Mouse (Mus musculus) neural tube, embryonic 14.5 days (tissue): ENCODE measurements at regions not wholly inside any gene's neighbourhood (a gene's known extent, or its start where the extent isn't known, plus 50 kb on each side); places are given as distances from the start of the nearest gene placed in this dataset.
A peak's percentile ranks its signal among the peaks of the same experiment; 100 is the strongest.

Source experiments
- ATAC-seq: fragments of 200-750 bp; cut with Nextera tagmentation; 2 replicates; pipeline ENCODE4 v1.8.0; 2017; ENCODE audit warnings: low read depth, mild to moderate bottlenecking, moderate TSS enrichment, moderate library complexity
- H3K27ac ChIP-seq: fragments of 300-500 bp; sonication (generic); 2 replicates; pipeline ENCODE4 v1.5.1; 2014; ENCODE audit warnings: low read depth, mild to moderate bottlenecking, control low read depth, low read length, moderate library complexity, mixed read lengths
- H3K27me3 ChIP-seq: fragments of 300-500 bp; sonication (generic); 2 replicates; pipeline ENCODE4 v1.6.1; 2014; ENCODE audit warnings: low read length; ENCODE audit not compliant: control insufficient read depth, insufficient read depth
- H3K36me3 ChIP-seq: fragments of 300-500 bp; sonication (generic); 2 replicates; pipeline ENCODE4 v1.6.1; 2014; ENCODE audit warnings: low read length, mixed read lengths; ENCODE audit not compliant: control insufficient read depth, insufficient read depth
- H3K4me1 ChIP-seq: fragments of 300-500 bp; sonication (generic); 2 replicates; pipeline ENCODE4 v1.6.1; 2014; ENCODE audit warnings: low read length; ENCODE audit not compliant: control insufficient read depth, insufficient read depth
- H3K4me2 ChIP-seq: fragments of 300-500 bp; sonication (generic); 2 replicates; pipeline ENCODE4 v1.6.1; 2014; ENCODE audit warnings: mild to moderate bottlenecking, low read depth, low read length, control low read depth
- H3K4me3 ChIP-seq: fragments of 300-500 bp; sonication (generic); 2 replicates; pipeline ENCODE4 v1.5.1; 2014; ENCODE audit warnings: low read depth, low read length, control low read depth, mixed read lengths
- H3K9ac ChIP-seq: fragments of 300-500 bp; sonication (generic); replicated peaks from 2 replicates; pipeline ENCODE4 v1.6.1; 2014; ENCODE audit warnings: low read depth, mild to moderate bottlenecking, control low read depth, low read length, mixed read lengths
- H3K9me3 ChIP-seq: fragments of 300-500 bp; sonication (generic); 2 replicates; pipeline ENCODE4 v1.6.1; 2016; ENCODE audit warnings: low read length; ENCODE audit not compliant: control insufficient read depth
- WGBS: fragments of 180-500 bp; shearing (Covaris S2); extraction: QIAGEN DNeasy Blood & Tissue Kit; methylation state at CpG from one replicate; pipeline ENCODE4 v1.1.7; 2014; 5-methylcytosine and 5-hydroxymethylcytosine counted together

- Histone ChIP-seq H3K27ac (no peak overlapping the region), H3K27me3 (no peaks in the 10 kb centered on the region), H3K4me2 (no peak overlapping the region), H3K4me3 (no peak overlapping the region), H3K4me1 (peaks cover 30% of the 10 kb centered on the region), H3K9me3 (no peaks in the 10 kb centered on the region), H3K9ac (no peak overlapping the region), H3K36me3 (no peaks in the 10 kb centered on the region)
- WGBS: 95% methylated on average over 4 of the region's 4 CpGs
- no peak for ATAC-seq
These were observed 136.3 kb upstream of the Ubr2 start for GRCm38 (mm10) chr17:47146640-47147039.

- ATAC-seq: no peak
- H3K9me3 ChIP-seq: no peaks in the 10 kb centered on the region
These were observed 135.2 kb upstream of the Ubr2 start for GRCm38 (mm10) chr17:47145590-47145989.

GRCm38 (mm10) chr17:47144996-47145395, 134.6 kb upstream of the Ubr2 start:
- WGBS: 84% methylated on average over 9 of the region's 9 CpGs
- Histone ChIP-seq H3K4me2 (peak overlapping the region; percentile 86; the same call in 1 of the 2 replicates), H3K9ac (no peak overlapping the region), H3K27me3 (no peaks in the 10 kb centered on the region), H3K4me1 (peaks cover 22% of the 10 kb centered on the region), H3K4me3 (no peak overlapping the region), H3K27ac (no peak overlapping the region), H3K9me3 (no peaks in the 10 kb centered on the region), H3K36me3 (no peaks in the 10 kb centered on the region)
- no peak for ATAC-seq

More at GRCm38 (mm10) chr17:47145590-47145989, 135.2 kb upstream of the Ubr2 start:
- Histone ChIP-seq H3K27me3 (no peaks in the 10 kb centered on the region), H3K9ac (no peak overlapping the region), H3K27ac (no peak overlapping the region), H3K4me1 (peaks cover 22% of the 10 kb centered on the region), H3K4me3 (no peak overlapping the region), H3K36me3 (no peaks in the 10 kb centered on the region), H3K4me2 (no peak overlapping the region)
- WGBS: 99% methylated on average over 16 of the region's 16 CpGs

- WGBS: 53% methylated on average over 7 of the region's 7 CpGs
- Histone ChIP-seq H3K27ac (no peak overlapping the region; the same call in 1 of the 2 replicates), H3K4me3 (no peak overlapping the region; the same call in 1 of the 2 replicates), H3K9me3 (no peaks in the 10 kb centered on the region), H3K4me2 (peak overlapping the region; percentile 86), H3K27me3 (no peaks in the 10 kb centered on the region), H3K4me1 (peaks cover 22% of the 10 kb centered on the region), H3K9ac (no peak overlapping the region), H3K36me3 (no peaks in the 10 kb centered on the region)
- ATAC-seq: no peak
These were observed 134.1 kb upstream of the Ubr2 start for GRCm38 (mm10) chr17:47144460-47144859.

GRCm38 (mm10) chr17:47143898-47144297, 133.5 kb upstream of the Ubr2 start:
- 47% methylated on average over 7 of the region's 7 CpGs for WGBS
- H3K4me3 ChIP-seq: peak overlapping the region; percentile 62; the same call in 1 of the 2 replicates
- peak overlapping the region; percentile 86 for H3K4me2 ChIP-seq
- no peaks in the 10 kb centered on the region for H3K36me3 ChIP-seq
- H3K27me3 ChIP-seq: no peaks in the 10 kb centered on the region
- ATAC-seq: no peak
- H3K27ac ChIP-seq: no peak overlapping the region; the same call in 1 of the 2 replicates
- H3K9ac ChIP-seq: no peak overlapping the region
- no peaks in the 10 kb centered on the region for H3K9me3 ChIP-seq
- peaks cover 22% of the 10 kb centered on the region for H3K4me1 ChIP-seq

GRCm38 (mm10) chr17:47142885-47143284, 132.5 kb upstream of the Ubr2 start:
- peak overlapping the region; percentile 86 for H3K4me2 ChIP-seq
- peaks cover 22% of the 10 kb centered on the region for H3K4me1 ChIP-seq
- H3K4me3 ChIP-seq: peak overlapping the region; percentile 62
- WGBS: 23% methylated on average over 7 of the region's 7 CpGs
- H3K9ac ChIP-seq: no peak overlapping the region
- H3K27ac ChIP-seq: no peak overlapping the region
- ATAC-seq: no peak
- no peaks in the 10 kb centered on the region for H3K9me3 ChIP-seq
- no peaks in the 10 kb centered on the region for H3K36me3 ChIP-seq
- H3K27me3 ChIP-seq: no peaks in the 10 kb centered on the region

GRCm38 (mm10) chr17:47142276-47142675, 131.9 kb upstream of the Ubr2 start:
- Histone ChIP-seq H3K27me3 (no peaks in the 10 kb centered on the region), H3K9ac (peak overlapping the region; percentile 85), H3K4me1 (peaks cover 22% of the 10 kb centered on the region), H3K27ac (0 out of 2 replicates have a peak overlapping the region, but pooled peaks have one; percentile 19), H3K4me2 (peak overlapping the region; percentile 86), H3K4me3 (peak overlapping the region; percentile 62), H3K36me3 (no peaks in the 10 kb centered on the region), H3K9me3 (no peaks in the 10 kb centered on the region)
- WGBS: 5% methylated on average over 7 of the region's 7 CpGs
- ATAC-seq: no peak

GRCm38 (mm10) chr17:47141843-47142215, 131.5 kb upstream of the Ubr2 start:
- peak overlapping the region; percentile 85 for H3K9ac ChIP-seq
- no peak for ATAC-seq
- peak overlapping the region; percentile 95; the same call in 1 of the 2 replicates for H3K27ac ChIP-seq
- H3K4me2 ChIP-seq: peak overlapping the region; percentile 86
- H3K4me1 ChIP-seq: peaks cover 22% of the 10 kb centered on the region
- peak overlapping the region; percentile 62 for H3K4me3 ChIP-seq
- no peaks in the 10 kb centered on the region for H3K9me3 ChIP-seq
- no peaks in the 10 kb centered on the region for H3K27me3 ChIP-seq
- no peaks in the 10 kb centered on the region for H3K36me3 ChIP-seq
- 0% methylated on average over 12 of the region's 12 CpGs for WGBS

GRCm38 (mm10) chr17:47140969-47141842, 130.8 kb upstream of the Ubr2 start:
- peak overlapping the region; percentile 86 for H3K4me2 ChIP-seq
- H3K27me3 ChIP-seq: no peaks in the 10 kb centered on the region
- peak; percentile 63 for ATAC-seq
- peak overlapping the region; percentile 85 for H3K9ac ChIP-seq
- peak overlapping the region; percentile 62 for H3K4me3 ChIP-seq
- no peaks in the 10 kb centered on the region for H3K9me3 ChIP-seq
- under 1% methylated on average over 35 of the region's 35 CpGs for WGBS
- peak overlapping the region; percentile 95 for H3K27ac ChIP-seq
- no peaks in the 10 kb centered on the region for H3K36me3 ChIP-seq
- H3K4me1 ChIP-seq: peaks cover 22% of the 10 kb centered on the region
